ENCODE assay signal across 12 mouse cellular contexts in genomic region chr17:56443341-56443795, GRCm38 (mm10). TPM values are rescaled to one million over a fixed set of nuclear protein-coding genes. Genes with fewer than 3 reads are reported as not detected.
DNase-seq lines count a peak whose midpoint lies in the region; ATAC-seq and TF ChIP-seq lines count a peak whose summit lies in the region.
"Had no signal": no experiment of that assay in that cellular context is flagged by ENCODE, and none has a peak within 500 bp of the region (broad histone marks: within the 10 kb centered on the region; RNA-seq: fewer than 3 reads in every experiment).

No protein-coding gene starts in this region.

- peak; percentile 52 for DNase-seq in adrenal gland, adult 2 months
- no peak for DNase-seq in adrenal gland, adult 18-20 months (ENCODE audit: low spot score in 2 of 2)
- DNase-seq in liver, postnatal 0 days: peak; percentile 61
- no peak for DNase-seq in liver, embryonic 11.5 days (ENCODE audit: low spot score)
- DNase-seq in thymus, postnatal 14 days: peak; percentile 76
- no peak for DNase-seq in heart, embryonic 10.5 days (ENCODE audit: low spot score)
- DNase-seq: gastrocnemius, postnatal 25 days; kidney, adult 8-10 months had no signal

- H3K9me3 ChIP-seq in liver, postnatal 0 days (ENCODE audit: low read length): no peaks in the 10 kb centered on the region
- no peaks in the 10 kb centered on the region for H3K9me3 ChIP-seq in liver, embryonic 11.5 days (ENCODE audit: control insufficient read depth, low read length)
- H3K9me3 ChIP-seq in kidney, embryonic 16.5 days (ENCODE audit: low read length): no peaks in the 10 kb centered on the region
- H3K9me3 ChIP-seq in heart, embryonic 10.5 days: no peaks in the 10 kb centered on the region
- H3K9me3 ChIP-seq: embryonic facial prominence, embryonic 10.5 days; midbrain, embryonic 13.5 days had no signal

- 30% methylated on average over 5 of the region's 5 CpGs for WGBS in liver, postnatal 0 days (ENCODE audit: insufficient replicate concordance)
- 39% methylated on average over 5 of the region's 5 CpGs for WGBS in liver, embryonic 11.5 days
- 80% methylated on average over 5 of the region's 5 CpGs for WGBS in kidney, embryonic 16.5 days
- WGBS in heart, embryonic 10.5 days: 80% methylated on average over 5 of the region's 5 CpGs

- peaks cover 11% of the 10 kb centered on the region; the same call in 1 of the 2 replicates for H3K4me1 ChIP-seq in liver, postnatal 0 days (ENCODE audit: insufficient read depth)
- H3K4me1 ChIP-seq in liver, embryonic 11.5 days (replicated peaks; ENCODE audit: control insufficient read depth, insufficient read depth, low read length): no peaks in the 10 kb centered on the region
- H3K4me1 ChIP-seq in kidney, embryonic 16.5 days (ENCODE audit: insufficient read depth, low read length): no peaks in the 10 kb centered on the region
- H3K4me1 ChIP-seq in heart, embryonic 10.5 days: peaks cover 8% of the 10 kb centered on the region

- H3K4me3 ChIP-seq in liver, postnatal 0 days (ENCODE audit: low read depth, low read length): no peak overlapping the region
- no peak overlapping the region for H3K4me3 ChIP-seq in liver, embryonic 11.5 days (ENCODE audit: low read depth, low read length)
- no peak overlapping the region for H3K4me3 ChIP-seq in kidney, embryonic 16.5 days (ENCODE audit: low read length)
- no peak overlapping the region for H3K4me3 ChIP-seq in heart, embryonic 10.5 days
- H3K4me3 ChIP-seq: embryonic facial prominence, embryonic 10.5 days; midbrain, embryonic 13.5 days had no signal

- H3K27ac ChIP-seq in liver, postnatal 0 days (ENCODE audit: low read depth): peak overlapping the region; percentile 57
- H3K27ac ChIP-seq in liver, embryonic 11.5 days (ENCODE audit: low read depth, low read length): no peak overlapping the region
- no peak overlapping the region for H3K27ac ChIP-seq in kidney, embryonic 16.5 days (ENCODE audit: low read length)
- H3K27ac ChIP-seq in heart, embryonic 10.5 days: no peak overlapping the region
- H3K27ac ChIP-seq: embryonic facial prominence, embryonic 10.5 days had no signal

- H3K36me3 ChIP-seq in liver, postnatal 0 days (replicated peaks; ENCODE audit: insufficient read depth, low read length): no peaks in the 10 kb centered on the region
- H3K36me3 ChIP-seq in liver, embryonic 11.5 days (ENCODE audit: control insufficient read depth, insufficient read depth, low read length): peaks cover 8% of the 10 kb centered on the region; the same call in 1 of the 2 replicates
- peaks cover 54% of the 10 kb centered on the region for H3K36me3 ChIP-seq in kidney, embryonic 16.5 days (ENCODE audit: insufficient read depth, low read length)
- H3K36me3 ChIP-seq in heart, embryonic 10.5 days: peaks cover 71% of the 10 kb centered on the region

- TF ChIP-seq CTCF in liver, postnatal 0 days (IDR thresholded peaks at IDR 0.05; ENCODE audit: low read depth): 0 out of 2 replicates have a peak, but pooled peaks have one; percentile 5

- peak; percentile 79 for ATAC-seq in liver, postnatal 0 days
- ATAC-seq in liver, embryonic 11.5 days (replicated peaks; ENCODE audit: low FRiP score): no peak
- peak; percentile 86 for ATAC-seq in megakaryocyte progenitor cell, adult 5-6 weeks (replicated peaks; ENCODE audit: poor library complexity)
- ATAC-seq in kidney, embryonic 16.5 days (ENCODE audit: low FRiP score, low TSS enrichment): no peak
- ATAC-seq: midbrain, embryonic 13.5 days had no signal

- H3K4me2 ChIP-seq in liver, postnatal 0 days (ENCODE audit: low read depth, low read length): peak overlapping the region; percentile 35; the same call in 1 of the 2 replicates
- H3K4me2 ChIP-seq in liver, embryonic 11.5 days: no peak overlapping the region
- no peak overlapping the region for H3K4me2 ChIP-seq in kidney, embryonic 16.5 days (replicated peaks; ENCODE audit: low read depth, low read length)
- H3K4me2 ChIP-seq: midbrain, embryonic 13.5 days had no signal

- TF ChIP-seq EP300 in liver, postnatal 0 days (IDR thresholded peaks at IDR 0.05; ENCODE audit: low read depth): no peak

- H3K9ac ChIP-seq in liver, postnatal 0 days (replicated peaks): no peak overlapping the region; the same call in 1 of the 2 replicates
- H3K9ac ChIP-seq in liver, embryonic 11.5 days (ENCODE audit: low read depth, low read length): no peak overlapping the region
- no peak overlapping the region for H3K9ac ChIP-seq in kidney, embryonic 16.5 days (replicated peaks; ENCODE audit: low read length)
- H3K9ac ChIP-seq: midbrain, embryonic 13.5 days had no signal

- no peaks in the 10 kb centered on the region for H3K27me3 ChIP-seq in liver, postnatal 0 days (ENCODE audit: insufficient read depth, low read length)
- H3K27me3 ChIP-seq in liver, embryonic 11.5 days (replicated peaks; ENCODE audit: control insufficient read depth, insufficient read depth, low read length): no peaks in the 10 kb centered on the region
- no peaks in the 10 kb centered on the region for H3K27me3 ChIP-seq in kidney, embryonic 16.5 days (ENCODE audit: insufficient read depth, low read length)
- no peaks in the 10 kb centered on the region for H3K27me3 ChIP-seq in heart, embryonic 10.5 days (ENCODE audit: insufficient read depth, poor library complexity, severe bottlenecking)
- H3K27me3 ChIP-seq: midbrain, embryonic 13.5 days had no signal

RNA-seq across cellular contexts. Expression of gene Ptprs, which starts 32.9 kb away (rescaled TPM):
- total RNA-seq in adrenal gland, adult 2 months (2021): 100 to 1,000 TPM; 149 to 249 TPM
- 573 and 605 TPM in 2 replicates for polyA plus RNA-seq in adrenal gland, adult 2 months (2012; rRNA removed)
- 100 to 1,000 TPM; 130 to 188 TPM for total RNA-seq in adrenal gland, adult 18-20 months (2021)
- polyA plus RNA-seq in liver, postnatal 0 days (2015; fragmentation: Nextera tagmentation; extraction: Ambion mirVana): 3.4 TPM in 2 replicates
- polyA plus RNA-seq in liver, embryonic 11.5 days (2014; fragmentation: Nextera tagmentation; extraction: Ambion mirVana): 33.4 and 39.8 TPM in 2 replicates
- 35.9 and 39.7 TPM in 2 replicates for total RNA-seq in megakaryocyte progenitor cell, adult 5-6 weeks (2015)
- 35.3 and 38.5 TPM in 2 replicates for total RNA-seq in megakaryocyte progenitor cell, adult 5-6 weeks (2017)
- polyA plus RNA-seq in kidney, embryonic 16.5 days (2015; fragmentation: Nextera tagmentation; extraction: Ambion mirVana): 76.1 and 87.2 TPM in 2 replicates
- 50.4 and 73.5 TPM in 2 replicates for polyA plus RNA-seq in heart, embryonic 10.5 days (2016; fragmentation: Nextera tagmentation; extraction: Ambion mirVana)

Comparison
In these comparisons a context has a peak if more than half of its experiments do, and no peak if none do; other contexts are left out.
1. DNase-seq: peak in adrenal gland, adult 2 months (single experiment), liver, postnatal 0 days (single experiment) and thymus, postnatal 14 days (single experiment); none in adrenal gland, adult 18-20 months (0 of 2), liver, embryonic 11.5 days (single experiment) and heart, embryonic 10.5 days (single experiment).
2. ATAC-seq: peak in liver, postnatal 0 days (single experiment) and megakaryocyte progenitor cell, adult 5-6 weeks (single experiment); none in liver, embryonic 11.5 days (single experiment) and kidney, embryonic 16.5 days (single experiment).